Mouse (Mus musculus) MN1 (cell line): Measurements from ENCODE around the gene Spdye4b.
A peak's percentile ranks its signal among the peaks of the same experiment; 100 is the strongest.

Source experiments
- DNase-seq: peaks from one replicate; pipeline ENCODE4 v3.0.0-alpha.2; 2016; ENCODE audit warnings: low spot score

Gene Spdye4b

DNA sequence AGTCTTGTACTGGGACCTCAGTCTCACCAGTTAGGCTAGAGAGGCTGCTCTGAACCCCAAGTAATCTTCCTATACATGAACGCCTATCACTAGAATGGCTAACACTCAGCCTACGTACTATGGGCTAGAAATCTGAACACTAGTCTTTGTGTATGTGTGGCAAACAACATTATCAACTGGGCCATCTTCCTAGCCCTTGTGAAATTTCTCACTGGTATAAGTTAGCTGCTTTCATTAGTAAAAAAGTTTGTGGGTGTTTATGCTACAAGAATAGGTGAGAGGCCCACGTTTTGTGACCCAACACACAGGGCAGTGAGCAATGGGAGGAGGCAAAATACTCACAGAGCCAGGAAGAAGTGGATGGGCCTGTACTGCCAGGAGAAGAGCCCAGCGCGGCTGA lies 40.2 kb downstream of the Spdye4b start:
- no peak for DNase-seq

DNA sequence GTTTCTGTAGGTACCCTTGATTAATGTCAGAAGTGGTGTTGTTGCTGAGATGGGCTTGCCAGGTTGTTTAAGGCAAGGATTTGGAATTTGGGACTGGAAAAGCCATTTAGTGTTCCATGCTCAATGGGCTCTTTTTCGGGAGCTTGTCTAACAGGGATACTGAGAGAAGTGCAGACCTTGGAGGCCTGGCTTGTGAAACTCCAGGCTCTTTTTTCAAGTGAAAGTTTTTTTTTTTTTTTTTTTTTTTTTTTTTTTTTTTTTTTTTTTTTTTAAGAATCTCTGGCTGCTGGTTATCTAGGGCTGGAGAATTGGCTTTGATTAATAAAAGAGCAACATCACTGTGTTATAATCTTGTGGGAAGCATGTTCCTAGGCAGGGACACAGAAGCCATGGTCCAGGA lies 41.5 kb downstream of the Spdye4b start:
- DNase-seq = no peak

DNA sequence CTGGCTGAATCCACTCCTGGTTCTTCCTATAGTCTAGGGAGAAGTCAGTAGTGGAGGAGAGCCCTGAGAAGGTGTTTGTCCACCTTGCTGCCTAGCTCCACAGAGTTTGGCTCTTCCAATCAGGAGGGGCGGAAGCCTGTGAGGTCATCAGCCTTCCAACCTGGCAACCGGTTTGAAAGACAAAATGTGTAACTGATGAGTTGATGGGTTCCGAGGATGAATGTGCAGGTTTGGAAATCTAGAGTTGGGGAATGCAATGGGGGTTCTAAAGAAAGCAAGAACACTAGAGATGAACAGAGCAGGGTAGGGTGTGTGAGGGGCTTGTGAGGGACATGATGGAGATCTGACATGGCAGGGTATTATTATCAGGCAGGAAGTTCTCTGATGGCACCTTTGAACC lies 46.0 kb downstream of the Spdye4b start, which contains the start of gene Spdye4a:
TSS of gene Spdye4a (minus strand) at position 101 of the 400 bp plus-strand sequence.
- no peak for DNase-seq

DNA sequence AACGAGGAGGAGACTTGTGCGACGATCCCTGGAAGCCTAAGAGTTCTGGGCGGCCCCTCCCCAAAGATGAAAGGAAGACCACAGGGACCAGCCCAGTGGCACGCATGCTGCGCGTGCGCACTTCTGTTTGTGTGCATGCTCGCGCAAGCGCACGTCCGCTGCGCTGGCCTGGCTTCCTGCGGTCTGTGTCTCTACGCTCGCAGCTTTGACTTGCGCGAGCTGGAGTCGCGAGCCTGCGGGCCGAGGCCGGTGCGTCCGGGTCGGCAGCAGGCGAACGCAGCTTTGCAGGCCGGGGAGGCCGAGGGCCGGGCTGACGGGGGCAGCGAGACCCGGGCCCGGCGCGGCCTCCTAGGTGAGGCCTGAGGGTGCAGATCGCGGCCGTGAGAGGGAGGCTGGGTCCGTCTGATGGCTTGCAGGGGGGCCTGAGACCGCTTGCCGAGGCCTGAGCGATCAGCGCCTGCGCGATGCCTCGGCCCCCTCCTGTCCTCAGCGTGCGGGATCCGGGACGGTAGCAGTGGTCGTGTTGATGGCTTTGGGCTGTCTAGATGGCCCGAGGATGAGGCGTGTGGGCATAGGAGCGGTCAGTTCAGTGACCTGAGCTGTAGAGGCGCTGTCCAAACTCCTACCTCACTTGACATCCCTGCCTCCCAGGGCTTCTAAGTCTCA lies 54.3 kb downstream of the Spdye4b start, which contains the start of gene Zfp12:
TSS of gene Zfp12 (plus strand) at position 136 of the 666 bp plus-strand sequence.
- DNase-seq = peak; percentile 99

DNA sequence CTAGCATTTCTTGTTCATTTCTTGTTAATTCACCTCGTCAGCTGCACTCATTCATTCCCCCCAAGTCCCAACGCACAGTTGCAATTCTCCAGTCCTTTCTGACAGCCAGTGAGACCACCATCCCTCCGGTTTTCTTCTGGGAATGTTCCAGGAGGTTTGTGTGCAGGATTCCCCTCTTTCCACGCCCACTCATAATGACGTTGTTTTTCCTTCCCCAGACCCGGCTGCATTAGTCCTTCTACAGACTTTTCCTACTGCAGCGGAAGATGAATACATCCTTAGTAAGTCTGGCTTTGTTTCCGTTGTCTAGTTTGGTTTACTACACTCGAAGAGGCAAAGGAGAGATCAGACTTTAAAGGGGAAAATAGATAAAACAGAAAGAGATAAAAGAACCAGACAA lies 55.2 kb downstream of the Spdye4b start:
- DNase-seq = peak; percentile 34

DNA sequence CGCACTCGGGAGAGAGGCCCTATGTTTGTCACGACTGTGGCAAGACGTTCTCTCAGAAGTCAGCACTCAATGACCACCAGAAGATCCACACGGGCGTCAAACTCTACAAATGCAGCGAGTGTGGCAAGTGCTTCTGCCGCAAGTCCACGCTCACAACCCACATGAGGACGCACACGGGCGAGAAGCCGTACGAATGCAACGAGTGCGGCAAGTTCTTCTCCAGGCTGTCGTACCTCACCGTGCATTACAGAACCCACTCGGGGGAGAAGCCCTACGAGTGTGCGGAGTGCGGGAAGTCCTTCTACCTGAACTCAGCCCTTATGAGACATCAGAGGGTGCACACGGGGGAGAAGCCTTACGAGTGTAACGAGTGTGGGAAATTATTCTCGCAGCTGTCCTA lies 64.1 kb downstream of the Spdye4b start:
- DNase-seq = no peak

DNA sequence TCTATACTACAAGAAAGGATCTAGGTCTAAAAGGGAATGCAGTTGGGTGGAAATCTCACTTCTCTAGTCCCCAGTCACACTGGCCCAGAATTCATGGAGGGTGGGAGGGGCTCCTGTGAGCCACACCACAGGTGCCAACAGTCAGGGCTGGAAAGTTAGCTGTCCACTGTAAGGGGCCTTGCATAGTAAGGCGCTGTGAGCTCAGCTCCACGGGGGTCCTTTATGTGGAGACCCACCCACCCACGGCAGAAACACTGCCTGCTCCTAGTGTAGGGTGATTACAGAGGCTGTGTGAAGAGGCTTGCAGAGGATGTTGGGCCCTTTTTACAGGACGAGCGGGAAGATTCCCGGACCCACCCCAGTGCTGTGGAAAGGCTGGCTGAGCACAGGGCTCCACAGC lies 71.2 kb downstream of the Spdye4b start:
- no peak for DNase-seq

DNA sequence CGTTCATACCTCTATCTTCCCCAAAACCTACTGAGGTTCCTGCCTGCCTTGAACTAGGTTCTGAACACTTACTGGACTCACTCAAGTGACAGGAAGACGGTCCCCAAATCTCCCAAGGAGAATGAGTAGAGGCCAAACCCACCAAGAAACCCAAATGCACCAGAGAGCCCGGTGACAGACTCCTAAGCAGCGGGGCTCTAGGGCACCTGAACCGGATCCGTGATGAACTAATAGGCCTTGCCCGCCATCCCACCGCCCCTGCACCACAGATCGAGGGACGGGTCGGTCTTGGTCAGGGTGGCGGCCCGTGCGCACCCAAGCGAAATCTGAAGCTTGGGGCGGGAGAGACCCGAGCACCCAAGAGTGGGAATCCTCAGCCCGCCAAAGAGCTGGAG lies 72.0 kb downstream of the Spdye4b start:
- DNase-seq = no peak

DNA sequence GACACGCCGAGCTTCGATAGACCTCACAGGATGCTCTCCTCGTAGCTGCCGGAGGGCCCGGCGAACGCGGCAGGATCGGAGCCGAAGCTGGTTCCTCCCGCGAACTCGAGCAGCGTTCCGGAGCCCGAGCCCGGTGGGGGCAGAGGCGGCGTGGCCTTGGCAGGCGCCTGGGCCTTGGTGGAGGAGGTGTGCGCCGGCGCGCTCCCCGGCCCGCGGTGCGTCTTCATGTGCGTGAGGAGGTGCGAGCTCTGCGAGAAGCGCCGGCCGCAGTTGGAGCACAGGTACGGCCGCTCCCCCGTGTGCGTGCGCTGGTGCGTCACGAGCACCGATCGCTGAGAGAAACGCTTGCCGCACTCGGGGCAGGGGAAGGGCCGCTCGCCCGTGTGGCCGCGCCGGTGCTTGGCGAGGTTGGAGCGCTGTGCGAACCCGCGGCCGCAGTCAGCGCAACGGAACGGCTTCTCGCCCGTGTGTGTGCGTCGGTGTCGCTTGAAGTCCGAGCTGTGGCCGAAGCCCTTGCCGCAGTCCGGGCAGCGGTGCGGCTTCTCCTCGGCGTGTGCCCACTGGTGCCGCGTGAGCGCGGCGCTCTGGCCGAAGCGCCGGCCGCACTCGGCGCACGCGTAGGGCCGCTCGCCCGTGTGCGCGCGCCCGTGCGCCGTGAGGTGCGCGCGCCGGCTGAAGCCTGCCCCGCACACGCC lies 72.5 kb downstream of the Spdye4b start:
- peak; percentile 30 for DNase-seq

DNA sequence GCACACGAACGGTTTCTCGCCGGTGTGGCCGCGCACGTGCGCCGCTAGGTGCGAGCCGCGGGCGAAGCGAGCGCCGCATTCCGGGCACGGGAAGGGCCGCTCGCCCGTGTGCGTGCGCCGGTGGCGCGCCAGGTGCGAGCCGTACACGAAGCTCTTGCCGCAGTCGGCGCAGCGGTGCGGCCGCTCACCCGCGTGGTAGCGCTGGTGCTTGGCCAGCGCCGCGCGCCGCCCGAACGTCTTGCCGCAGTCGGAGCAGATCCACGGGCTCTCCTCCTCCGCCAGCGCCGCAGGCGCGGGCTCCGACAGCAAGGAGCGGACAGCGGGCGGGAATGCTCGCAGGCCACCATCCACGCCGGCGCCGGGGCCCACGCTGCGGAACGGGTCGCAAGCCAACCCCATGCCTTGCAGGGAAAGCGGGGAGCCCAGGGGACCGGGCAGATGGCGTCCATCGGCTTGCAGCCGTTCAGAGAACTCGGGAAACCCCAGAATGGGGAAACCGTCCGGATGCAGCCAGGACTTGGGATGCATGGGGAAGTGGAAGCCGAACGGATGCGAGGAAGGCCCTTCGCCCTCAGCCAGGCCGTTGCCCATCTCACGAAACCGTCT lies 73.2 kb downstream of the Spdye4b start:
- DNase-seq = no peak
